In the genomic region with DNA sequence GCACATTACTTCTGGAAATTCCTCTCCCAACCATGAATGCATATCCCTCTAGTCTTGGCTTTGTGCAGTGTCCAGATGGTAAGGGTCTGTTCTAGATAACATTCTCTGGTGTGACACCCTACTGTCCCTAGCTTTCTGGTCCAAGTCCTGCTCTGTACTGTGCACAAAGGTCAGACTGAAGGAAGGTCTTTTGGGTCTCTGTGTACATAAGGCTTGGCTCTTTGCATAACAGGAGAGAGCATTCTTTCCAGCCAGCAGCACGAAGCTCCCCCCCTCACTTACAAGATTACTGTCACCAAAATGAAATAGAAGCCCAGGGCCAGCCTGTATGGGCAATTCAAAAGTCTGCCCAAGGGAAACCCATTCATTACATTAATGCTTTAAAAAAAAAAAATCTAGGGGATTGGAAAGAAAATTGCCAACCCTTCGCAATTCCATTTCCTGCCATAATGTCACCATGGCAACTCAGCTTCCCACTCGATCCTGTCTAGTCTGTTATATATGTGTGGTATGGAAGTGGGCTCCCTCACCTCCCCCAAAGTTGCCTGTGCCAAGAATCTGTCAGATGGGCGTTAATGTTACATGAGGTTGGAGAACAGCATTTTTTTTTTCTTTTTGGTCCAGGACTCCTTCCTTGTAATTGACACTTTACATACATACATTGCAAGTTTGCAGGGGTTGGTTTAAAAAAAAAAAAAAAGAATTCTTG, we compare ENCODE assay signal across 9 mouse cellular contexts.
DNase-seq lines count a peak whose midpoint lies in the region; ATAC-seq and TF ChIP-seq lines count a peak whose summit lies in the region.
"Had no signal": no experiment of that assay in that cellular context is flagged by ENCODE, and none has a peak within 500 bp of the region (broad histone marks: within the 10 kb centered on the region; RNA-seq: fewer than 3 reads in every experiment).

No protein-coding gene starts in this region.

- TF ChIP-seq CTCF in lung, embryonic 14.5 days (IDR thresholded peaks at IDR 0.05; ENCODE audit: low read depth): no peak
- no peak for TF ChIP-seq CTCF in hindbrain, postnatal 0 days (IDR thresholded peaks at IDR 0.05; ENCODE audit: low read depth)

- H3K4me1 ChIP-seq in lung, embryonic 14.5 days (ENCODE audit: insufficient read depth): peaks cover 4% of the 10 kb centered on the region; the same call in 1 of the 2 replicates
- H3K4me1 ChIP-seq in hindbrain, postnatal 0 days (ENCODE audit: insufficient read depth, low read length): peaks cover 8% of the 10 kb centered on the region

- H3K27me3 ChIP-seq in lung, embryonic 14.5 days (ENCODE audit: insufficient read depth, low read length): no peaks in the 10 kb centered on the region
- H3K27me3 ChIP-seq in hindbrain, postnatal 0 days (ENCODE audit: insufficient read depth, low read length): no peaks in the 10 kb centered on the region
- H3K27me3 ChIP-seq: heart, embryonic 15.5 days had no signal

- 0 out of 2 replicates have a peak overlapping the region, but pooled peaks have one; percentile 12 for H3K4me2 ChIP-seq in lung, embryonic 14.5 days
- H3K4me2 ChIP-seq in hindbrain, postnatal 0 days (ENCODE audit: low read depth, low read length): no peak overlapping the region
- H3K4me2 ChIP-seq: heart, embryonic 15.5 days had no signal

- H3K27ac ChIP-seq in lung, embryonic 14.5 days (ENCODE audit: low read depth): no peak overlapping the region
- peak overlapping the region; percentile 49 for H3K27ac ChIP-seq in hindbrain, postnatal 0 days
- H3K27ac ChIP-seq: heart, embryonic 15.5 days; liver, embryonic 14.5 days had no signal

- no peak overlapping the region for H3K9ac ChIP-seq in lung, embryonic 14.5 days
- H3K9ac ChIP-seq in hindbrain, postnatal 0 days (replicated peaks; ENCODE audit: low read length): no peak overlapping the region
- H3K9ac ChIP-seq: heart, embryonic 15.5 days; liver, embryonic 14.5 days had no signal

- no peaks in the 10 kb centered on the region for H3K36me3 ChIP-seq in lung, embryonic 14.5 days (ENCODE audit: insufficient read depth)
- no peaks in the 10 kb centered on the region for H3K36me3 ChIP-seq in hindbrain, postnatal 0 days (ENCODE audit: insufficient read depth, low read length)

- DNase-seq in lung, embryonic 14.5 days: peak; percentile 73
- DNase-seq in lung, postnatal 36 days: no peak
- DNase-seq in cerebellum, postnatal 14 days: peak; percentile 60 to 83
- peak; percentile 72 for DNase-seq in hindbrain, postnatal 0 days (ENCODE audit: low spot score)
- DNase-seq in right cerebral cortex, postnatal 4 days: peak; percentile 27
- no peak for DNase-seq in adrenal gland, postnatal 4 days (ENCODE audit: low spot score in 2 of 2)
- no peak for DNase-seq in adrenal gland, postnatal 14 days

- H3K4me3 ChIP-seq in lung, embryonic 14.5 days (ENCODE audit: low read depth, low read length): no peak overlapping the region
- H3K4me3 ChIP-seq in hindbrain, postnatal 0 days (ENCODE audit: low read length): no peak overlapping the region
- H3K4me3 ChIP-seq: heart, embryonic 15.5 days had no signal

- ATAC-seq in lung, embryonic 14.5 days (ENCODE audit: insufficient read depth): peak; percentile 81
- ATAC-seq in hindbrain, postnatal 0 days: peak; percentile 79

- 16% methylated on average over 4 of the region's 4 CpGs for WGBS in lung, embryonic 14.5 days
- 5% methylated on average over 4 of the region's 4 CpGs for WGBS in hindbrain, postnatal 0 days

- H3K9me3 ChIP-seq in lung, embryonic 14.5 days (ENCODE audit: low read depth, low read length): no peaks in the 10 kb centered on the region
- no peaks in the 10 kb centered on the region for H3K9me3 ChIP-seq in hindbrain, postnatal 0 days (ENCODE audit: low read length)
- H3K9me3 ChIP-seq: heart, embryonic 15.5 days had no signal

Comparison
In these comparisons a context has a peak if more than half of its experiments do, and no peak if none do; other contexts are left out.
1. DNase-seq: peak in lung, embryonic 14.5 days (single experiment), cerebellum, postnatal 14 days (2 of 2), hindbrain, postnatal 0 days (single experiment) and right cerebral cortex, postnatal 4 days (single experiment); none in lung, postnatal 36 days (single experiment), adrenal gland, postnatal 4 days (0 of 2) and adrenal gland, postnatal 14 days (single experiment).